Mouse (Mus musculus): ENCODE results near the gene Pwwp2b. TPM values are rescaled to one million over a fixed set of nuclear protein-coding genes. Genes with fewer than 3 reads are reported as not detected.

Gene Pwwp2b
- 3.7 and 3.8 TPM in 2 replicates for polyA plus RNA-seq (2016; fragmentation: Nextera tagmentation; extraction: Ambion mirVana)

DNA sequence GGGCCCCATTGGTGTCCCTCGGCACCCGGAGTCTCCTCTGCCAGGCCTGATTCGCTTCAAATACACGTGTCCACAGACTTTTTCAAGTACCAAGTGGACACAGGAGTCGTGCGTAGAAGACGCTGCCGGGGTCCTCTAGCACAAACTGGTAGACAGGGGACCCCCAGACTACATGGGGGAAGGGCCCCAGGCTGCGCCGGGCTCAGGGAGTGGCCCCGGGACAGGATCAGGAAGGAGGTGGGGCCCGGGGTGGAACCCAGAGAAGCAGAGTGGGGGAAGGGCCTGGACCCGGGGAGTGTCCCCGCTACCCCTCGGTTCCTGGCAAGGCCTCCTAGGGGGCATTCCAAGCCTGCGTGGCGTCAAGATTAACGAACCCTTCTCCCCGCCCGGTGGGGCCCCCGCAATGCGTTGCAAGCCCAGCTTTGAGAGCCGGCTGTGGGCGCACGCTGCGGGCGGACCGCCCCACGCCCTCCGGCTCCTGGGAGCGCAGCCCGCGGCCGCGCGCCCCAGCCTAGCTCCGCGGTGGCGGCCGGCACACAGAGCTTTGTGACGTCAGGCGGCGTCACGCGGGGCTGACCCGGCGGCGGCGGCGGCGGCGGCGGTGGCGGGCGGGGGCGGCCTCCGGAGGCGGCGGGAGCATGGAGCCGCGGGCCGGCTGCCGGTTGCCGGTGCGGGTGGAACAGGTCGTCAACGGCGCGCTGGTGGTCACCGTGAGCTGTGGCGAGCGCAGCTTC, at the start of gene Pwwp2b:
TSS of gene Pwwp2b (plus strand) at position 602 of the 734 bp plus-strand sequence.
- DNase-seq (ENCODE audit: extremely low spot score, low spot score) = peak; percentile 62
- WGBS = under 1% methylated on average over 72 of the region's 72 CpGs
- Histone ChIP-seq H3K4me3 (peak within 1 kb of the TSS; percentile 76), H3K27ac (peak within 1 kb of the TSS; percentile 88), H3K4me1 (peaks cover 43% of the 10 kb centered on the region), H3K36me3 (replicated peaks) (no peaks in the 10 kb centered on the region), H3K27me3 (ENCODE audit: poor library complexity, severe bottlenecking) (peaks cover 90% of the 10 kb centered on the region), H3K9me3 (no peaks in the 10 kb centered on the region)

DNA sequence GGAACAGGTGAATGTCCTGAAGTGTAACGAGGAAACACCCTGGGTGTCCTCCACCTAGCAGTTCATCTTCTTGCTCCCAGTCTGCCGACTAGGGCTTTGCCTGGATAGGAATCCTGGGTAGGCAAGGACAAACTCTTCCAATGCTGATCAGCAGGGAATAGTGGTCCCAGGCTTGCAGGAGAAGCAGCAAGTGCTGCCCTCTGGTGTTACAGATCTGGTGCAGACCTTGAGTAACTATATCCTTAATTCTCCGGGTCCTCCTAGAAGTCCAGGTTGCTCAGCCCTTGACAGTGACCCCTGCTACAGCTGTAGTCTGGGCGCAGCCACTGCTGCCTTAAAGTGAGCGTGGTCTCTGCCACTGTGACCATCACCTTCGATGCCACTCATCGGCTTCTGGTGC, 48.2 kb upstream of the Pwwp2b start:
- WGBS = 32% methylated on average over 7 of the region's 7 CpGs
- peaks cover 15% of the 10 kb centered on the region for H3K27me3 ChIP-seq (ENCODE audit: poor library complexity, severe bottlenecking)
- 0 out of 2 replicates have a peak, but pooled peaks cover 3% of the 10 kb centered on the region for H3K4me1 ChIP-seq
- H3K27ac ChIP-seq = no peak overlapping the region
- no peaks in the 10 kb centered on the region for H3K36me3 ChIP-seq (replicated peaks)
- H3K9me3 ChIP-seq = no peaks in the 10 kb centered on the region
- peak; percentile 56 for DNase-seq (ENCODE audit: extremely low spot score, low spot score)
- no peak overlapping the region for H3K4me3 ChIP-seq

DNA sequence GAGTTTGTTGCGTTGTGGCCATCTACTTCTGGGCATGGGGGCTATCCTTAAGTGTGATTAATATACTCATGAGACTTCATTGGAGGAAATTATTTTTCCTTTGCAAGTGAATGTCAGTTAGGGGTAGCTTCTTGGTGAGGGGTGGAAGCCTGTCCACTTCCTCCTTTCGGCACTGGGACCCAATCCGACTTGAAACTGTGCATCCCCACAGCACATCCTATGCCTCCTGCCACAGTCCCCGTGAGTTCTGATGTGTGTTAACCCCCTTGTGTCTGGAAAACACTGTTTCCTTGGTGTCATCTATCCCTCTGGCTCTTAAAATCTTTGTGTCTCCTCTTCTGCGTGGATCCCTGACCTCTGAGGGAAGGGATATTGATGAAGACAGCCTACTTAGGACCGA, 47.1 kb upstream of the Pwwp2b start:
- no peaks in the 10 kb centered on the region for H3K36me3 ChIP-seq (replicated peaks)
- H3K27ac ChIP-seq = no peak overlapping the region
- H3K27me3 ChIP-seq (ENCODE audit: poor library complexity, severe bottlenecking) = peaks cover 15% of the 10 kb centered on the region
- DNase-seq (ENCODE audit: extremely low spot score, low spot score) = no peak
- no peaks in the 10 kb centered on the region for H3K9me3 ChIP-seq
- H3K4me3 ChIP-seq = no peak overlapping the region
- 0 out of 2 replicates have a peak, but pooled peaks cover 3% of the 10 kb centered on the region for H3K4me1 ChIP-seq
- WGBS = 71% methylated on average over 6 of the region's 6 CpGs

DNA sequence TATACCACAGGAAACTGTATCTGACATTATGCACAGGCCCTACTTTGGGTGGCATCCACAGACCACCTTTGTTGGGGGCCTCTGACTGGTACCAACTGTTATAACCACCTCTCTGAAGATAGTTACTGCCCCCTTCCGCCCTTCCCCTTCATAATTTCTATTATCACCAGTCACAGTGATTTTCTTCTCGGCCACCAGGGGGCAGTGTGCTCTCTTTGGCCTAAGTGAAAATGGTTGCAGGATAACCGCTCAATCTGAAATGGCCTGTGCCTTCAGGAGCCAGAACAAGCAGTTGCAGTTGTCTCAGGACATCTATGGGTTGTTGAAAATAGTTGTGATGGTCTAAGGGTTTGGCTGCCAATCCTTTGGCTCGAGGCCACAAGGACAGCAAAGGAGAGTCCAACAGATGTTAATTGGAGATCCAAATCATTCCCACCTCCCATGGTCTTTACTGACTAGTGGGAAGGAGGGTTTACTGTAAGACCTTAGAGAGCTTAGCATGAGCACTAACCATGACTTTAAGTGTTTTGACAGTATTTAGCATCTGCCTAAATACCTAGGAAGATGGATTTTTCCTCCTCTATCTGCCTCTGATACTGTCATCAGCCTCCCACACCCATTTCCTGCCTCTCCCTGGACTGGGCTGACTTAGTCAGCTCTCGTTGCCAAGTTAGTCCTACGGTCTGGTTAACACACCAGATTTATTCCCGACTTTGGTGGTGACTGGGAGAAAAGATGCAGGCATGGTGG, 40.1 kb upstream of the Pwwp2b start:
- peaks cover 16% of the 10 kb centered on the region for H3K4me1 ChIP-seq
- DNase-seq (ENCODE audit: extremely low spot score, low spot score) = peak; percentile 65
- 0 out of 2 replicates have a peak, but pooled peaks cover 5% of the 10 kb centered on the region for H3K27me3 ChIP-seq (ENCODE audit: poor library complexity, severe bottlenecking)
- no peaks in the 10 kb centered on the region for H3K36me3 ChIP-seq (replicated peaks)
- no peak overlapping the region for H3K27ac ChIP-seq
- 32% methylated on average over 7 of the region's 7 CpGs for WGBS
- no peak overlapping the region for H3K4me3 ChIP-seq
- H3K9me3 ChIP-seq = no peaks in the 10 kb centered on the region

DNA sequence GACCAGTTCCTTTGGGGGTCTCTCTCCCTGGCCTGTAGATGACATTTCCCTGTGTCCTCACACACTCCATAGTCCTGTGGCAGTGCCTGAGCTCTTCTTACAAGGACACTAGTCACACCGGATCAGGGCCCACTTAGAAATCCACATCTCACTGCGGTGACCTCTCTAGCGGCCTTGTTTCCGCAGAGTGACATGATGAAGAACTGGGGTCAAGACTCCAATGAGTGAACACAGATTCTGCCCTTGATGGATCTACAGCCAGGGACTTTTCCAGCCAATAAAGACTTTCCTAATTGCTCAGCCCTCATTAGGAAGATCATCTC, 39.5 kb upstream of the Pwwp2b start:
- H3K9me3 ChIP-seq = no peaks in the 10 kb centered on the region
- no peak overlapping the region for H3K4me3 ChIP-seq
- WGBS = 90% methylated on average over 4 of the region's 4 CpGs
- H3K4me1 ChIP-seq = peaks cover 21% of the 10 kb centered on the region
- no peaks in the 10 kb centered on the region for H3K36me3 ChIP-seq (replicated peaks)
- no peak overlapping the region for H3K27ac ChIP-seq
- DNase-seq (ENCODE audit: extremely low spot score, low spot score) = no peak
- H3K27me3 ChIP-seq (ENCODE audit: poor library complexity, severe bottlenecking) = 0 out of 2 replicates have a peak, but pooled peaks cover 5% of the 10 kb centered on the region

DNA sequence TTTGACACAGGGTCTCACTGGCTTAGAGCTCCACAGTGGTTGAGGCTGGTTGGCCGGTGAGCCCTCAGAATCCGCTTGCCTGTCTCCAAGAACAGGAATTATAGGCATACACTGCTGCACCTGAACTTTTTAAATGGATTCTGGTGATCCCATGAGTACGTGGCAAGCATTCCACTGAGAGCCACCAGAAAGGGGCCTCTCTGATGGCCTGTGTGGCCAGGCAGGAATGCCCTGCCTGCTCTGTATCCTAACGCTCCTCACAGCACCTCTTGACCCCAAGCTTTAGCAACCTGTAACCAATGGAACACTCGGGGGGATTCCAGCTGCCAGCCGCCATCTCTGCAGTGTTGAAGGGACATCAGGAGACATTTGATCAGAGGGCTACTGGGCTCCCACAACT, 36.5 kb upstream of the Pwwp2b start:
- 0 out of 2 replicates have a peak overlapping the region, but pooled peaks have one; percentile 31 for H3K27ac ChIP-seq
- WGBS = 85% methylated on average over 6 of the region's 6 CpGs
- no peak for DNase-seq (ENCODE audit: extremely low spot score, low spot score)

DNA sequence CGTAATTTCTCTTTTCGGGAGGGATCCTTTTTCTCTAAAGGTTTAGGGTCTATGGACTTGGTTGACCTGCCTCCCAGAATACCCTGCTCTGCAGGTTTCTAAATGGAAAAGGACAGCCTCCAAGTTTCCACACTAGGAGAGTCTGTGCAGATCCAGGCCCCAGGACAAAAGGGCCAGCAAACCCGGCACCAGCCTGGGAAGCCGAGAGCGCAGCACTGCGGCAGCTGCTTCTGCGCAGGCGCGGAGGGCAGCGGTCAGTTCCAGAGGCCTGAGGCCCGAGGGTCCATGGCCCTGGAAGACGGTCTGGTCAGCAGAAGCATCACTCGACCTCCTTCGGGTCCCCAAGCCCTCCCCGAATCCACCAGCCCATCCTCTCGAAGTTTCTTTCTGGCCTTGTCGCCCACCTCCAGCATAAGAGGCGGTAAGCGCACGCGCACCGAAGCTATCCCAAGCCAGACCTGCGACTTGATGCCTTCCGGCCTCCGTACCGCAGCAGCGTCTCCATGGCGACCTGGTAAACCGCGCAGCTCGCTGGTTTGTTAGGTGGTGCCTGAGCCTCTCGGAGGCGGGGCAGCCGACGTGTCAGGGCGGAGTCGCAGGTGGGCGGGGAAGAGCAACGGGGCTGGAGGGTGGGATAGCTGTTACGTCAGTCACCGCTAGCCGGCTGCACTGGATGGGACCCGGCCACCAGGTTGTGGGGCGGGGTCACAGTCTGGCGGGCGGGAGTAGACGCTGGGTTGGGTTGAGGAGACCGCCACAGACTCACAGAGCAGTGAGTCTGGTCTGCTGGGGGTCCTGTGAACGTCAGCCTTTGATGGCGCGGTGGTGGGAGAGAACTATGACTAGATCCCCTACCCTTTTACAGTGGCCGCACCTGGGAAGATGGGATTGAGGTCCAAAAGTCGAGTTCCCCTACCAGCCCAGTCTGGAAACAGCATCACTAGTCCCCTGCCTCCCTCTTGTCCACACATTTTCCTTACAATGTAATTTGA, 35.2 kb upstream of the Pwwp2b start, which contains the start of the genes Lrrc27 and Stk32c:
TSS of gene Lrrc27 (plus strand) at position 235 of the 992 bp plus-strand sequence.
TSS of gene Stk32c (minus strand) at position 554 of the 992 bp plus-strand sequence.
- peak; percentile 99 for DNase-seq (ENCODE audit: extremely low spot score, low spot score)
- Histone ChIP-seq H3K36me3 (replicated peaks) (no peaks in the 10 kb centered on the region), H3K4me1 (peaks cover 24% of the 10 kb centered on the region), H3K4me3 (peak within 1 kb of the TSS; percentile 67), H3K27me3 (ENCODE audit: poor library complexity, severe bottlenecking) (no peaks in the 10 kb centered on the region), H3K9me3 (no peaks in the 10 kb centered on the region), H3K27ac (peak within 1 kb of the TSS; percentile 98)
- WGBS = 2% methylated on average over 53 of the region's 53 CpGs

More for the DNA sequence above, 36.5 kb upstream of the Pwwp2b start:
- Histone ChIP-seq H3K4me3 (no peak overlapping the region), H3K9me3 (no peaks in the 10 kb centered on the region), H3K27me3 (ENCODE audit: poor library complexity, severe bottlenecking) (0 out of 2 replicates have a peak, but pooled peaks cover 5% of the 10 kb centered on the region), H3K36me3 (replicated peaks) (no peaks in the 10 kb centered on the region), H3K4me1 (peaks cover 24% of the 10 kb centered on the region)

DNA sequence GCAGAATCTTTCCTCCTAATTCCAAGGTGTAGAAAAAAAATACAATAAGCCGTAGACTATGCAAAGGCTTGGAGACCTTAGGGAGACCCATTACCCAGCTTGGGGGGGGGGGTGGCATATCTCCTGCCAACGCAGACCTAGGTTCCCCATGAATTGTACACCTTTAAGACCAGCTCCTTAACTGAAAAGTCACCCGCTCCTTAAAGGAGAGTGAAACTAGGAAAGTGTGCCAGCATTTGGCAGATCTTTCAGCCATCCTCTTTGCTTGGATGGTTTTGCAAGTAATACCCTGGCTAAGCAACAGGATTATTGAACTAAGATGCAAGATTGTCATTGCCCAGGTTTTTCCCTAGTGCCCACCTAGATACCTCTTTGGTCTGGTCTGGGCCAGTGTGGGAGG, 34.5 kb upstream of the Pwwp2b start:
- no peak for DNase-seq (ENCODE audit: extremely low spot score, low spot score)
- Histone ChIP-seq H3K4me3 (peak overlapping the region; percentile 67), H3K9me3 (no peaks in the 10 kb centered on the region), H3K4me1 (peaks cover 24% of the 10 kb centered on the region), H3K27ac (peak overlapping the region; percentile 98), H3K36me3 (replicated peaks) (no peaks in the 10 kb centered on the region), H3K27me3 (ENCODE audit: poor library complexity, severe bottlenecking) (no peaks in the 10 kb centered on the region)
- 66% methylated on average over 3 of the region's 3 CpGs for WGBS

DNA sequence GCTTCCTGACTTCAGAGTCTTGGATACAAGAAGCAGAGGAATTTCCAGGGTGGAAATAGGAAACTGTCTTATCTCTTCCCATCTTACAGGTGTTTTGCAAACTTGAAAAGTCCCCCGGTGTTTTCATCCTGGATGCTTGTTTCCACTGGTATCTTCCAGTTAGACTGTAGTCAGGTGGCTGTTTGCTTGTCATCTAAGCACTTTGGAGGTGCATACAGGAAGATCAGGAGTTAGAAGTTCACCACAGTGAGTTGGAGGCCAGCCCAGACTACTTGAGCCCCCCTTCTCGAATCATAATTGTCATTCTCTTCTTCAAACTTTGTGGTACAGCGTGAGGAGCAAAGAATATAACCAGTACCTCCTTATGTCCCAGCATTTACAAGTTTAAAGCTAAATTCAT, 34.1 kb upstream of the Pwwp2b start:
- DNase-seq (ENCODE audit: extremely low spot score, low spot score) = no peak
- 88% methylated on average over 3 of the region's 3 CpGs for WGBS
- Histone ChIP-seq H3K36me3 (replicated peaks) (no peaks in the 10 kb centered on the region), H3K4me3 (no peak overlapping the region), H3K9me3 (no peaks in the 10 kb centered on the region), H3K27me3 (ENCODE audit: poor library complexity, severe bottlenecking) (no peaks in the 10 kb centered on the region), H3K4me1 (peaks cover 25% of the 10 kb centered on the region), H3K27ac (0 out of 2 replicates have a peak overlapping the region, but pooled peaks have one; percentile 98)

DNA sequence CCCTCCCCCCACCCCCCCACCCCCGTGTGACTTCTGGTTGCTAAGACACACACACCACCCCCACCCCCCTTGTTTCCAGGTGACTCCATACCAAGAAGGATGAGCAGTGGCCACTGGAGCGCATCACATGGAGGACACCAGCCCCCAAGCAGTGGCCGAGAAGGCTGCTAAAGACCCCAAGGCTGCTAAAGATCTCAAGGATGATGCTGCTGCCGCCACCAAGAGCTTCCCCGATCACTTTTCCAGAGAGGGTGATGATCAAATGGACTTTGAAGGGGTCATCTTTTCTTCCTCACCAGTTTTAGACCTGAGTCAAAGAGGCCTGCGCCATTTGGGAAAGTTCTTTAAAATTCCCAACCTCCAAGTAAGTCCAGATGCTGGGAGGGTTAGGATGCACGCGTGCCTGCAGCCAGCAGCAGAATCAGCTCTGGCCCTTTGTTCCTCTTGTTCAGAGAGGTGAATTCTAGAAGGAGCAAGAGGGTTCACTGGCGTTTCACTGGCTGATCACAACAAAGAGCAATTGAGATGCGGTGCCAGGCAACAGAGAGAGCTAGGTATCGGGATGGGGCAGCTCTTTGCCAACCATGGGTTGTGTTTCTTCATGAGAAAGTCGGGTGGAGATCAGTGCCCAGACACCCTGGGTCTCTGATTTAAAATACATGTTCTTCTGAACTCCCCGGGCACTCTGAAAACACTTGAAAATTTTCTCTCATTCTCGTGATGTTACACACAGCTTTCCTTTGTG, 33.5 kb upstream of the Pwwp2b start:
- Histone ChIP-seq H3K27ac (no peak overlapping the region), H3K9me3 (no peaks in the 10 kb centered on the region), H3K36me3 (replicated peaks) (no peaks in the 10 kb centered on the region), H3K27me3 (ENCODE audit: poor library complexity, severe bottlenecking) (no peaks in the 10 kb centered on the region), H3K4me3 (no peak overlapping the region), H3K4me1 (peaks cover 25% of the 10 kb centered on the region)
- WGBS = 80% methylated on average over 14 of the region's 14 CpGs
- no peak for DNase-seq (ENCODE audit: extremely low spot score, low spot score)

DNA sequence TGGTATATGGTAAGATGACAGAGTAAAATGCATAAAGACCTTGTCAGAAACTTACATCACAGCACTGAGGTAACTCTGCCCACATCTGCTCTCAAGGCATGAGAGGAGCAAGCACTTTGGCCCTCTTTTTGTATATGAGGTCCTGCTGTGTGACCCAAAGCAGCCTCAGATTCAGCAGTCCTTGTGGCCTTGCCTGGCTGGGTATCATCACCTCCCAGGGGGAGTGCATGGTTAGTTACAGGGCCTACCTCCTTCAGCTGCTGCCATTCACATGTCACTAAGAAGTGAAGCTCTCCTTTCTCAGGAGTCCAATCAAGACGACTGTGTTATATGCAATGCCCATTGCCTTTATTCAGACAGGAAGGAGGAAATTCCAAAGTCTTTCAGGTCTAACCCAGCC, 32.8 kb upstream of the Pwwp2b start:
- Histone ChIP-seq H3K27ac (no peak overlapping the region), H3K9me3 (no peaks in the 10 kb centered on the region), H3K27me3 (ENCODE audit: poor library complexity, severe bottlenecking) (no peaks in the 10 kb centered on the region), H3K4me1 (peaks cover 25% of the 10 kb centered on the region), H3K36me3 (replicated peaks) (no peaks in the 10 kb centered on the region), H3K4me3 (no peak overlapping the region)
- DNase-seq (ENCODE audit: extremely low spot score, low spot score) = no peak
- 73% methylated on average over 1 of the region's 1 CpGs for WGBS

All from forebrain, embryonic 10.5 days (tissue).